Mouse (Mus musculus): Measurements from ENCODE around the gene Defb19. TPM values are rescaled to one million over a fixed set of nuclear protein-coding genes. Genes with fewer than 3 reads are reported as not detected.

The Defb19 gene
- not detected in 2 replicates for polyA plus RNA-seq (2012)

- no peak for TF ChIP-seq GATA1 (IDR thresholded peaks at IDR 0.05; ENCODE audit: low read length)
Measured at GRCm38 (mm10) chr2:152580107-152580506, at the start of gene Defb19. TSS of gene Defb19 (minus strand) at chr2:152580312.

- TF ChIP-seq GATA1 (IDR thresholded peaks at IDR 0.05; ENCODE audit: low read length), result no peak
Measured at GRCm38 (mm10) chr2:152629904-152630303, 49.8 kb upstream of the Defb19 start.

GRCm38 (mm10) chr2:152629239-152629638 is 49.1 kb upstream of the Defb19 start:
- TF ChIP-seq GATA1 (IDR thresholded peaks at IDR 0.05; ENCODE audit: low read length), result no peak

GRCm38 (mm10) chr2:152628066-152628465 is 48.0 kb upstream of the Defb19 start:
- no peak for TF ChIP-seq GATA1 (IDR thresholded peaks at IDR 0.05; ENCODE audit: low read length)

- TF ChIP-seq GATA1 (IDR thresholded peaks at IDR 0.05; ENCODE audit: low read length), result no peak
Measured at GRCm38 (mm10) chr2:152626774-152627591, 46.9 kb upstream of the Defb19 start, which contains the start of gene Rem1. TSS of gene Rem1 (plus strand) at chr2:152626951.

- no peak for TF ChIP-seq GATA1 (IDR thresholded peaks at IDR 0.05; ENCODE audit: low read length)
Measured at GRCm38 (mm10) chr2:152625256-152625655, 45.1 kb upstream of the Defb19 start.

GRCm38 (mm10) chr2:152624566-152624965 is 44.5 kb upstream of the Defb19 start:
- TF ChIP-seq GATA1 (IDR thresholded peaks at IDR 0.05; ENCODE audit: low read length), result no peak

GRCm38 (mm10) chr2:152622953-152623352 is 42.8 kb upstream of the Defb19 start, which contains the start of gene Defb25:
TSS of gene Defb25 (minus strand) at chr2:152623053.
- TF ChIP-seq GATA1 (IDR thresholded peaks at IDR 0.05; ENCODE audit: low read length), result no peak

- no peak for TF ChIP-seq GATA1 (IDR thresholded peaks at IDR 0.05; ENCODE audit: low read length)
Measured at GRCm38 (mm10) chr2:152622151-152622550, 42.0 kb upstream of the Defb19 start.

- TF ChIP-seq GATA1 (IDR thresholded peaks at IDR 0.05; ENCODE audit: low read length), result no peak
Measured at GRCm38 (mm10) chr2:152620367-152621134, 40.4 kb upstream of the Defb19 start.

- no peak for TF ChIP-seq GATA1 (IDR thresholded peaks at IDR 0.05; ENCODE audit: low read length)
Measured at GRCm38 (mm10) chr2:152617374-152617773, 37.3 kb upstream of the Defb19 start.

- no peak for TF ChIP-seq GATA1 (IDR thresholded peaks at IDR 0.05; ENCODE audit: low read length)
Measured at GRCm38 (mm10) chr2:152616470-152616869, 36.4 kb upstream of the Defb19 start.

GRCm38 (mm10) chr2:152615563-152615962 is 35.5 kb upstream of the Defb19 start:
- no peak for TF ChIP-seq GATA1 (IDR thresholded peaks at IDR 0.05; ENCODE audit: low read length)

GRCm38 (mm10) chr2:152612193-152612592 is 32.1 kb upstream of the Defb19 start:
- no peak for TF ChIP-seq GATA1 (IDR thresholded peaks at IDR 0.05; ENCODE audit: low read length)

GRCm38 (mm10) chr2:152608719-152609118 is 28.6 kb upstream of the Defb19 start:
- no peak for TF ChIP-seq GATA1 (IDR thresholded peaks at IDR 0.05; ENCODE audit: low read length)

- no peak for TF ChIP-seq GATA1 (IDR thresholded peaks at IDR 0.05; ENCODE audit: low read length)
Measured at GRCm38 (mm10) chr2:152607746-152608145, 27.6 kb upstream of the Defb19 start.

Measured in G1E-ER4 (cell line).